Comparison of ENCODE assay signal across 13 mouse cellular contexts in the genomic region with DNA sequence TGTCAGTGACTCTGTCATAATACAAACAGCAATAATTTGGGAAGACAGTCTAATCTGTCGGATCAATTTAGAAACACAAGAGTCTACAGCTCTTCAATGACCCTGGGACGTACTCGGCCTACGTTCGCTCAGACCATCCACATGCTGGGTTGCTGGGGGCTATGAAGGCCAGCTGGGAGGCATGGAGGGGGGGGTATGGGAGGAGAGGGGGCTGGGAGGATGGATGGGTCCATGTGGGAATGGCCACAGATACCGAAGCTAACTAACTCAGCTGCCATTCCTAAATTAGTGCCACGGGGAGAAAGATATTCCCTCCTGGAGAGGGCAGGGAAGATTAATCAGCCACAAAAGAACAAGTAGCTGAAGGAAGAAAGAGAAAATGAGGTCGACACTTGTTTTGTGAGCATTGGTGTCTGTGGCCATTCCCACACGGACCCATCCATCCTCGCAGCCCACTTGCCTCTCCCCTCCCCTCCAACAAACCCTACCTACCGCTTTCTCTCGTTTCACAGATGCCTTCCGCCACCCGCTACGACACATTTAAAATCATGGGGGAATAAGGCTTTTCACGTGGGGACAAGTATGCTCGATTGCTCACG.
A peak's percentile ranks its signal among the peaks of the same experiment; 100 is the strongest.
DNase-seq lines count a peak whose midpoint lies in the region; ATAC-seq lines count a peak whose summit lies in the region.
"Had no signal": no experiment of that assay in that cellular context is flagged by ENCODE, and none has a peak within 500 bp of the region (broad histone marks: within the 10 kb centered on the region; RNA-seq: fewer than 3 reads in every experiment).

No protein-coding gene starts in this region.

- peak; percentile 36 for DNase-seq in embryo, embryonic 11 days
- no peak for DNase-seq in embryo, embryonic 9.5 days (ENCODE audit: extremely low spot score)
- no peak for DNase-seq in limb, embryonic 10.5 days (ENCODE audit: low spot score)
- no peak for DNase-seq in right cerebral cortex, postnatal 25 days
- DNase-seq in cerebellum, postnatal 10 days: no peak
- DNase-seq: cerebellum, adult 18-20 months; gastrocnemius, postnatal 25 days had no signal

- H3K36me3 ChIP-seq in forebrain, embryonic 16.5 days (ENCODE audit: control insufficient read depth, insufficient read depth): no peaks in the 10 kb centered on the region
- no peaks in the 10 kb centered on the region for H3K36me3 ChIP-seq in limb, embryonic 10.5 days
- H3K36me3 ChIP-seq in neural tube, embryonic 13.5 days: no peaks in the 10 kb centered on the region
- H3K36me3 ChIP-seq in kidney, embryonic 16.5 days (ENCODE audit: insufficient read depth, low read length): no peaks in the 10 kb centered on the region
- H3K36me3 ChIP-seq: limb, embryonic 12.5 days had no signal

- no peak overlapping the region for H3K27ac ChIP-seq in forebrain, embryonic 16.5 days (ENCODE audit: low read length)
- peak overlapping the region; percentile 61 for H3K27ac ChIP-seq in limb, embryonic 10.5 days
- H3K27ac ChIP-seq in neural tube, embryonic 13.5 days (replicated peaks): peak overlapping the region; percentile 42; the same call in 1 of the 2 replicates
- no peak overlapping the region for H3K27ac ChIP-seq in kidney, embryonic 16.5 days (ENCODE audit: low read length)
- H3K27ac ChIP-seq: kidney, postnatal 0 days had no signal

- ATAC-seq in forebrain, embryonic 16.5 days: peak; percentile 26
- peak; percentile 65; the same call in 1 of the 2 replicates for ATAC-seq in neural tube, embryonic 13.5 days (ENCODE audit: low read depth)
- no peak for ATAC-seq in kidney, embryonic 16.5 days (ENCODE audit: low FRiP score, low TSS enrichment)
- ATAC-seq: Patski had no signal

- no peak overlapping the region for H3K4me3 ChIP-seq in forebrain, embryonic 16.5 days (replicated peaks; ENCODE audit: low read length)
- H3K4me3 ChIP-seq in limb, embryonic 10.5 days: no peak overlapping the region
- no peak overlapping the region for H3K4me3 ChIP-seq in neural tube, embryonic 13.5 days
- no peak overlapping the region for H3K4me3 ChIP-seq in kidney, embryonic 16.5 days (ENCODE audit: low read length)
- H3K4me3 ChIP-seq: limb, embryonic 12.5 days had no signal

- WGBS in forebrain, embryonic 16.5 days: 8% methylated on average over 18 of the region's 18 CpGs
- 86% methylated on average over 18 of the region's 18 CpGs for WGBS in limb, embryonic 10.5 days
- WGBS in neural tube, embryonic 13.5 days: 19% methylated on average over 18 of the region's 18 CpGs
- 82% methylated on average over 18 of the region's 18 CpGs for WGBS in kidney, embryonic 16.5 days

- H3K4me1 ChIP-seq in forebrain, embryonic 16.5 days (replicated peaks; ENCODE audit: control insufficient read depth, insufficient read depth, low read length): peaks cover 23% of the 10 kb centered on the region
- H3K4me1 ChIP-seq in limb, embryonic 10.5 days: peaks cover 47% of the 10 kb centered on the region
- H3K4me1 ChIP-seq in neural tube, embryonic 13.5 days (replicated peaks): peaks cover 31% of the 10 kb centered on the region
- no peaks in the 10 kb centered on the region for H3K4me1 ChIP-seq in kidney, embryonic 16.5 days (ENCODE audit: insufficient read depth, low read length)

- H3K27me3 ChIP-seq in forebrain, embryonic 16.5 days (replicated peaks; ENCODE audit: control insufficient read depth, insufficient read depth, low read length): peaks cover 19% of the 10 kb centered on the region
- no peaks in the 10 kb centered on the region for H3K27me3 ChIP-seq in limb, embryonic 10.5 days (ENCODE audit: low read depth, poor library complexity, severe bottlenecking)
- peaks cover 54% of the 10 kb centered on the region for H3K27me3 ChIP-seq in neural tube, embryonic 13.5 days
- no peaks in the 10 kb centered on the region for H3K27me3 ChIP-seq in kidney, embryonic 16.5 days (ENCODE audit: insufficient read depth, low read length)
- H3K27me3 ChIP-seq: limb, embryonic 12.5 days; Patski had no signal

- peak overlapping the region; percentile 42 for H3K4me2 ChIP-seq in forebrain, embryonic 16.5 days (ENCODE audit: low read length)
- peak overlapping the region; percentile 34; the same call in 1 of the 2 replicates for H3K4me2 ChIP-seq in neural tube, embryonic 13.5 days
- H3K4me2 ChIP-seq in kidney, embryonic 16.5 days (replicated peaks; ENCODE audit: low read depth, low read length): no peak overlapping the region
- H3K4me2 ChIP-seq: limb, embryonic 12.5 days had no signal

- H3K9me3 ChIP-seq in forebrain, embryonic 16.5 days (ENCODE audit: control insufficient read depth, low read length): no peaks in the 10 kb centered on the region
- no peaks in the 10 kb centered on the region for H3K9me3 ChIP-seq in limb, embryonic 10.5 days (replicated peaks)
- no peaks in the 10 kb centered on the region for H3K9me3 ChIP-seq in neural tube, embryonic 13.5 days
- H3K9me3 ChIP-seq in kidney, embryonic 16.5 days (ENCODE audit: low read length): no peaks in the 10 kb centered on the region
- H3K9me3 ChIP-seq: limb, embryonic 12.5 days had no signal

- H3K9ac ChIP-seq in forebrain, embryonic 16.5 days (replicated peaks; ENCODE audit: low read depth, low read length): peak overlapping the region; percentile 33
- H3K9ac ChIP-seq in neural tube, embryonic 13.5 days: peak overlapping the region; percentile 27; the same call in 1 of the 2 replicates
- H3K9ac ChIP-seq in kidney, embryonic 16.5 days (replicated peaks; ENCODE audit: low read length): no peak overlapping the region
- H3K9ac ChIP-seq: limb, embryonic 12.5 days had no signal

Comparison
In these comparisons a context has a peak if more than half of its experiments do, and no peak if none do; other contexts are left out.
1. H3K27ac ChIP-seq: peak in limb, embryonic 10.5 days (single experiment) and neural tube, embryonic 13.5 days (single experiment); none in forebrain, embryonic 16.5 days (single experiment) and kidney, embryonic 16.5 days (single experiment).